In the genomic region with DNA sequence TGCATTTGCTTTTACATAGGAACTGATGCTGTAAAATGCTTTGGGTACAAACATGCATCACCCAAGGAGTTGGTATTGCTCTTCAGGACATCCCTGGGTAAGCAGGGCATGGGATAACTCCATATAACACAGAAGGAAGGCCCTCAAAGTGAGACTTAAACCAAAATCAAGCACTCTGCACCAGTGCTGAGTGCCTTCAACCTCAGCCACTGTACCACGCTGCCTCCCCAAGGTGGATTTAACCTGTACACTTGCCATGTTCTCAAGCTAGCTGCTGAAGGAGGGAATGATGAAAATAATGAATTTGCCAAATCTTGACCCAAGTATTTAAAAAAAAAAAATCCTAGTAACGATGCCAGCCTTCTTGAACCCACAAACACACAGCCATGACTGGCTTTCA, we compare ENCODE assay signal across 8 mouse cellular contexts. TPM values are rescaled to one million over a fixed set of nuclear protein-coding genes. Genes with fewer than 3 reads are reported as not detected.
DNase-seq lines count a peak whose midpoint lies in the region; ATAC-seq and TF ChIP-seq lines count a peak whose summit lies in the region.

No protein-coding gene starts in this region.

- H3K27ac ChIP-seq in cerebellum, adult 2 months (ENCODE audit: insufficient read depth, low read length) = no peak overlapping the region
- no peak overlapping the region for H3K27ac ChIP-seq in testis, adult 2 months (ENCODE audit: control insufficient read depth, insufficient read depth, low read depth, low read length)
- H3K27ac ChIP-seq in limb, embryonic 13.5 days = no peak overlapping the region
- H3K27ac ChIP-seq in stomach, embryonic 14.5 days (ENCODE audit: low read length) = no peak overlapping the region

- H3K4me3 ChIP-seq in cerebellum, adult 2 months (replicated peaks; ENCODE audit: insufficient read depth, low read depth, low read length) = no peak overlapping the region
- peak overlapping the region; percentile 69 for H3K4me3 ChIP-seq in testis, adult 2 months (ENCODE audit: control insufficient read depth, low read depth, low read length)
- peak overlapping the region; percentile 75 for H3K4me3 ChIP-seq in limb, embryonic 13.5 days
- peak overlapping the region; percentile 67 for H3K4me3 ChIP-seq in stomach, embryonic 14.5 days (ENCODE audit: low read depth, low read length)

- H3K36me3 ChIP-seq in testis, adult 2 months (ENCODE audit: control insufficient read depth, insufficient read depth, low read length) = no peaks in the 10 kb centered on the region
- H3K36me3 ChIP-seq in limb, embryonic 13.5 days = no peaks in the 10 kb centered on the region
- no peaks in the 10 kb centered on the region for H3K36me3 ChIP-seq in stomach, embryonic 14.5 days (ENCODE audit: control insufficient read depth, insufficient read depth, low read length)

- WGBS in cerebellum, adult 2 months = 47% methylated on average over 2 of the region's 2 CpGs
- WGBS in limb, embryonic 13.5 days = 46% methylated on average over 2 of the region's 2 CpGs
- 42% methylated on average over 2 of the region's 2 CpGs for WGBS in stomach, embryonic 14.5 days

- peak overlapping the region; percentile 76 for H3K4me2 ChIP-seq in limb, embryonic 13.5 days (replicated peaks)
- peak overlapping the region; percentile 64 for H3K4me2 ChIP-seq in stomach, embryonic 14.5 days (replicated peaks; ENCODE audit: low read depth, low read length)

- H3K9me3 ChIP-seq in limb, embryonic 13.5 days = no peaks in the 10 kb centered on the region
- no peaks in the 10 kb centered on the region for H3K9me3 ChIP-seq in stomach, embryonic 14.5 days (ENCODE audit: control insufficient read depth, low read depth, low read length)

- no peak for ATAC-seq in limb, embryonic 13.5 days (ENCODE audit: low FRiP score, low read depth)
- no peak for ATAC-seq in stomach, embryonic 14.5 days (ENCODE audit: insufficient number of reproducible peaks, insufficient read depth, low FRiP score, low read depth)
- no peak for ATAC-seq in monocyte, adult 5-6 weeks (replicated peaks; ENCODE audit: insufficient number of reproducible peaks, low FRiP score, low TSS enrichment, poor library complexity, severe bottlenecking)

- H3K9ac ChIP-seq in limb, embryonic 13.5 days = peak overlapping the region; percentile 85; the same call in 1 of the 2 replicates
- H3K9ac ChIP-seq in stomach, embryonic 14.5 days (replicated peaks; ENCODE audit: low read depth, low read length) = no peak overlapping the region

- no peaks in the 10 kb centered on the region for H3K4me1 ChIP-seq in cerebellum, adult 2 months (ENCODE audit: control insufficient read depth, insufficient read depth, low read length)
- peaks cover 6% of the 10 kb centered on the region; the same call in 1 of the 2 replicates for H3K4me1 ChIP-seq in testis, adult 2 months (ENCODE audit: control insufficient read depth, insufficient read depth, low read length)
- H3K4me1 ChIP-seq in limb, embryonic 13.5 days = peaks cover 16% of the 10 kb centered on the region
- peaks cover 4% of the 10 kb centered on the region; the same call in 1 of the 2 replicates for H3K4me1 ChIP-seq in stomach, embryonic 14.5 days (ENCODE audit: control insufficient read depth, insufficient read depth, low read length)

- no peaks in the 10 kb centered on the region for H3K27me3 ChIP-seq in cerebellum, adult 2 months (ENCODE audit: control insufficient read depth, insufficient read depth, low read length)
- no peaks in the 10 kb centered on the region for H3K27me3 ChIP-seq in testis, adult 2 months (ENCODE audit: control insufficient read depth, insufficient read depth, low read length)
- no peaks in the 10 kb centered on the region for H3K27me3 ChIP-seq in limb, embryonic 13.5 days
- no peaks in the 10 kb centered on the region for H3K27me3 ChIP-seq in stomach, embryonic 14.5 days (ENCODE audit: control insufficient read depth, insufficient read depth, low read length)

- peak; percentile 25; the same call in 1 of the 2 replicates for TF ChIP-seq CTCF in cerebellum, adult 2 months (IDR thresholded peaks at IDR 0.05; ENCODE audit: borderline replicate concordance, insufficient read depth, low read depth, low read length)
- no peak for TF ChIP-seq CTCF in testis, adult 2 months (IDR thresholded peaks at IDR 0.05; ENCODE audit: control insufficient read depth, insufficient read depth, insufficient replicate concordance, low read depth, low read length)

- DNase-seq in cerebellum, adult 2 months = no peak
- DNase-seq in cerebellum, adult 9-11 months = no peak
- no peak for DNase-seq in testis, postnatal 10 days (ENCODE audit: low spot score)
- DNase-seq in cerebellum, postnatal 4 days (ENCODE audit: low spot score in 2 of 2) = no peak

- no peak for TF ChIP-seq POLR2A in cerebellum, adult 2 months (IDR thresholded peaks at IDR 0.05; ENCODE audit: borderline replicate concordance, insufficient read depth, low read length)
- no peak for TF ChIP-seq POLR2A in testis, adult 2 months (IDR thresholded peaks at IDR 0.05; ENCODE audit: control insufficient read depth, low read depth, low read length)

RNA-seq across cellular contexts. Expression of a gene that starts 1.3 kb away (rescaled TPM):
- 48.9 and 57.3 TPM in 2 replicates for polyA plus RNA-seq in cerebellum, adult 2 months (2012; rRNA removed)
- 29.1 and 34.6 TPM in 2 replicates for polyA plus RNA-seq in testis, adult 2 months (2012; rRNA removed)
- polyA plus RNA-seq in limb, embryonic 13.5 days (2015; fragmentation: Nextera tagmentation; extraction: Ambion mirVana) = 11.5 and 12.6 TPM in 2 replicates
- polyA plus RNA-seq in stomach, embryonic 14.5 days (2014; fragmentation: Nextera tagmentation; extraction: Ambion mirVana) = 15.7 and 16.9 TPM in 2 replicates
- 31.9 to 51.1 TPM (median 41.8 TPM) in 3 replicates for total RNA-seq in monocyte, adult 5-6 weeks (2017)
